Mouse (Mus musculus): ENCODE measurements around the gene Gm11985.

The Gm11985 gene

GRCm38 (mm10) chr11:7199736-7200392, 11.5 kb upstream of the Gm11985 start:
- DNase-seq: peak; percentile 50

GRCm38 (mm10) chr11:7198481-7199256, 10.3 kb upstream of the Gm11985 start:
- no peak for DNase-seq

GRCm38 (mm10) chr11:7198006-7198405, 9.6 kb upstream of the Gm11985 start:
- no peak for DNase-seq

- DNase-seq: no peak
Measured at GRCm38 (mm10) chr11:7197491-7197941, 9.1 kb upstream of the Gm11985 start, which contains the start of gene Igfbp1. Igfbp1 (plus strand) TSS chr11:7197782.

GRCm38 (mm10) chr11:7195312-7195685, 6.9 kb upstream of the Gm11985 start:
- DNase-seq: no peak

GRCm38 (mm10) chr11:7194432-7195311, 6.3 kb upstream of the Gm11985 start:
- no peak for DNase-seq

- no peak for DNase-seq
Measured at GRCm38 (mm10) chr11:7193134-7193533, 4.8 kb upstream of the Gm11985 start.

- DNase-seq: no peak
Measured at GRCm38 (mm10) chr11:7192710-7193109, 4.3 kb upstream of the Gm11985 start.

GRCm38 (mm10) chr11:7187472-7187871, 897 bp downstream of the Gm11985 start:
- no peak for DNase-seq

- no peak for DNase-seq
Measured at GRCm38 (mm10) chr11:7184420-7184819, 3.9 kb downstream of the Gm11985 start.

GRCm38 (mm10) chr11:7182409-7183042, 5.8 kb downstream of the Gm11985 start:
- no peak for DNase-seq

- DNase-seq: no peak
Measured at GRCm38 (mm10) chr11:7179276-7179675, 9.1 kb downstream of the Gm11985 start.

GRCm38 (mm10) chr11:7178724-7179123, 9.6 kb downstream of the Gm11985 start:
- no peak for DNase-seq

GRCm38 (mm10) chr11:7173664-7174063, 14.7 kb downstream of the Gm11985 start:
- no peak for DNase-seq

- DNase-seq: no peak
Measured at GRCm38 (mm10) chr11:7169645-7170044, 18.7 kb downstream of the Gm11985 start.

GRCm38 (mm10) chr11:7164416-7164815, 24.0 kb downstream of the Gm11985 start:
- DNase-seq: no peak

GRCm38 (mm10) chr11:7161502-7162174, 26.7 kb downstream of the Gm11985 start:
- DNase-seq: peak; percentile 79

GRCm38 (mm10) chr11:7160637-7161101, 27.7 kb downstream of the Gm11985 start:
- peak; percentile 67 for DNase-seq

GRCm38 (mm10) chr11:7160146-7160545, 28.2 kb downstream of the Gm11985 start:
- DNase-seq: no peak

GRCm38 (mm10) chr11:7158196-7158595, 30.2 kb downstream of the Gm11985 start:
- DNase-seq: no peak

GRCm38 (mm10) chr11:7156427-7156826, 31.9 kb downstream of the Gm11985 start:
- no peak for DNase-seq

- DNase-seq: no peak
Measured at GRCm38 (mm10) chr11:7153081-7153480, 35.3 kb downstream of the Gm11985 start.
